Mouse (Mus musculus) liver, embryonic 14.5 days (tissue): ENCODE measurements around the gene Emc10.

Source experiments
- CTCF ChIP-seq: IDR thresholded peaks from 2 replicates; pipeline ENCODE4 v1.5.1; 2016; ENCODE audit warnings: antibody characterized with exemption, low read depth, control low read depth
- EP300 ChIP-seq: IDR thresholded peaks from 2 replicates; pipeline ENCODE4 v1.6.1; 2016; ENCODE audit warnings: antibody characterized with exemption, low read depth

DNA sequence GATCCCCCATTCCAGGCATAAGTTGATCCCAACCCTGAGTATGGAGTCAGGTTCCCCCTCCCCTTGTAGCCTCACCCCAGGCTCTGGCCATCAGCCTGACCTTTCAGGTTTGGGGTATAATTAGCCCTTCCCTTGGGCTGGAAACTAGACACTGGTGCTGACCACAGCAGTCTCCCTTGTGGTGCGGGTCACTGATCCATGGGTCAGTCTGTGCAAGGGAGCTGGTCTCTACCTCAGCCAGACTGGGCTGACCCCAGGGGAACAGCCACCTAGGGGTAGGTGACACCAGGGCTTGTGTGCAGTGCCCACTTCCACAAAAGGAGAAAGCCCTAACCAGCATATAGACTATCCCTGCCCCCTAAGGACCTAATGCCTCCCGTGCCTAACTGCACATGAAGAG, 26.7 kb upstream of the Emc10 start:
- TF ChIP-seq CTCF (no peak), EP300 (no peak)
